Mouse (Mus musculus) layer of hippocampus, adult 11-12 months (tissue): ENCODE results near the gene Snrnp35.
"Not testable (repeated sequence)": the region's sequence is repeated elsewhere in the genome, so short reads cannot be mapped to it uniquely, and the experiment has no call there.

Experiments
- DNase-seq: peaks from one replicate; pipeline ENCODE4 v3.0.0; 2022; ENCODE audit warnings: low spot score

Gene Snrnp35

DNA sequence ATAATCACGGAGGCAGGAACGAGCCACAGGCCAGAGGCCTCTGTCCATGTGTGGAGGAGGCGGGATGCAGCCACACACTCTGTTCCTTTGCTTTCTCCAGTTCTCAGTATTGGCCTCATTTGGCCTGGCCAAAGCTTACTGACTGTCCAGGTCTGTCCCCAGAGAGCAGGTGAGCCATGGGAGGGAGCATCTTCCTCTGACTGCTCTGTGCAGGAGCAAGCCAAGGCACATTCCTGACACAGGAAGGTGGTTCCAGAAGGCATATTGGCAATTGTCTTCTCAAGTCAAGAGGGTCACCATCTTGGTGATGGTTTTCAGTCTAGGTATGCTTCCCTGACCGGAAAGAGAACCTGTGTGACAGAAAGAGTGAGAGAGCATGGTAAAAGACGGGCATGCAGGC, 19.5 kb upstream of the Snrnp35 start:
- DNase-seq: no peak

DNA sequence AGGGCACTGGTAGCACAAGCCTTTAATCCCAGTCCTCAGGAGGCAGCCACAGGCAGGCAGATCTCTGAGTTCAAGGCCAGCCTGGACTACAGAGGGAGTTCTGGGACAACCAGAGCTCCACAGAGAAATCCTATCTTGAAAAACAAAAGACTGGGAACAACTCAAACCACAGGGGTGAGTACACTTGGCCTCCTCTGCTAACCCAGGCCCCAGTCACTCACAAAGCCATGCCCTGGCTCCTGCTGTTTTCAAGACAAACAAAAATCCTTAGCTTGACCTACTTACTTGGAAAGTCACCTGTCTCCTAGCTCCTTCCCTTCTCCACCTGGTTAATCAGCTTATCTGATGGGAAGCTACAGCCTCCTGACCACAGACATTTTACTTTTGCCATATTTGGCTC, 18.0 kb upstream of the Snrnp35 start:
- no peak for DNase-seq

DNA sequence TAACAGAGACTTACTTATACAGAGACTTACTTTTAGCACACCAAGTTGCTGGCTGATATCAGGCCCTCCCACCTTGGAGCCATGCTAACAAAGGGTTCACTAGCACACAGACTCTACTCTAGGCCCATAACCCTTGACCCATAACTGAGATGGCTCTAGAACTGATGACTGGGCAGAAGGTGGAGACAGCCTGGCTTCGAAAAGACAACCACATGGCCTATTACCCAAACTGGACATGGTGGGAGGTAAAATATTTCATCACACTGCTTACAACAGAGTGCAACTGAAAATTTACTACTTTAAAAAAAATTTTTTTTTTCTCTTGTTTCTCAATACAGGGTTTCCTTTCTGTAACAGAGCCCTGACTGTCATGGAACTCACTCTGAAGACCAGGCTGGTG, 15.2 kb upstream of the Snrnp35 start:
- DNase-seq: no peak

DNA sequence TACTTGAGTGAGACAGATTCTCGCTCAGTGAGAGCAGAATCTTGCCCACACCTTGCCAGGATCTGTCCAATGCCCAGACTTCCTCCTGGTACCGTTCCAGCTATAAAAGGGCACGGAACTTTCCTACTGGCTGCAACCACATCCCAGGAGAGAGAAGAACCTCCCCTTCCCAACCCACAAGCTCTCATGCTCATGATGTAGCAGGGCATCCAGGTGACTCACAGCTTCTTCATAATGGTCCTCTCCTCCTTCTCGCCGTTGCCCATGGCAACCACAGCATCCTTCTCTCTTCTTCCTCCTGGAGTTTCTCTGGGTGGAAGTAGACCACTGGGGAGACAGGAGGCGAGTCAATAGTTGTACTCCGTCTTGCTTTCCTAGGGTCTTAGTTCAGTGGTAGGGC, 14.6 kb upstream of the Snrnp35 start:
- no peak for DNase-seq

DNA sequence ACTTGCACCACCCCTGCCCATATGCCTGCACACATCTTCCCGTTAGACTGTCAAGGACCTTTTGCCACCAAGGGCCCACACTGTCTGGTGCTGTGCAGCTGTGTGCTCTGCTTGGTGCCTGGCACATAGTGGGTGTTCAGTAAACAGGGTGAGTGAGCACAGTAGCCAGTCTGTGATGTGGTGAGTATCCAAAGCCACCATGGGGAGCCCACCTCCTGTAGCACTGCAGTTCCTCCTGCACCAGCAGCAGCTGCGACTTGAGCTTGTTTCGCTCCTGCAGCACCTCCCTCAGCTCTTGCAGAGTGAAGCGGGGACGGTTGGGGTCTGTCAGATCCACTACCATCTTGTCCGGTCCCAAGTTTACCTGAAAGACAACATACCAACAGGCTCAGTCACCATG, 13.4 kb upstream of the Snrnp35 start:
- no peak for DNase-seq

DNA sequence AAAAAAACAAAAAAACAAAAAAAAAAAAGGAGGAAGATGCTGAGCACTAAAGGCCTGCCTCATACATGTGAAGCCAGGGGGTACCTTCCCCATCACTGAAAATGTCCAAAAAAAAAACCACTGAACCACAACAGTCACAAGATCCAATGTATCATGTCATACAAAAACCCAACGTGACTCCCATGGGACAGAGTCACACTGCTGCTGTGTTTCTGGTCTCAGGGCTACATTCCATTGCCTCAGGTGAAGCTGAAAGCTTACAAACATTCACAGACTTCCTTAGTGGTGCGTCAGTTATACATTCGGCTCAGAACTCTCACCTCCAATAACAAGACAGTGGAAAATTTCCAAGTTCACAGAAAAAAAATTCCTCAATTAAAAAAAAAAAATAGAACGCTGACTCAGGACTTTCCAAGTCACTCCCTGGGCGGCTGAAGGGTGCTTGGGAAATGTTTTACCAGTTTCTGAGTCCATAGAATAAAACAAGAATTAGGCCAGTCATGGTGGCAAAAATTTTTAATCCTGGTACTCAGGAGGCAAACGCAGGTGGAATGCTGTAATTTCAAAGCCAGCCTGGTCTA, 12.3 kb upstream of the Snrnp35 start:
- no peak for DNase-seq

DNA sequence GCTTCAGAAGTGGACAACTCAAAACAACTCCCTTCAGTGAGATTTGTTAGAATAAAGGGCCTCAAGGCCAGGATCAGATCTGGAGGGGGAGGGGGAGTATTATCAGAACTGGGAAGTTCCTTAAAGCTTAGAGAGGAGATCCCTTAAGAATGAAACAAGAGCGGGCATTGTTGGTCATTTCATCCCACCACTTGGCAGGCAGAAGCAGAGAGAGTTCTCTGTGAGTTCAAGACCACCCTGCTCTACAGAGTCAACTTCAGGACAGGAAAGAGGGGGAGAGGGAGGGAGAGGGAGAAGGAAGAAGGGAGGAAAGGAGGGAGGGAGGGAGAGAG, 4.1 kb upstream of the Snrnp35 start:
- no peak for DNase-seq

DNA sequence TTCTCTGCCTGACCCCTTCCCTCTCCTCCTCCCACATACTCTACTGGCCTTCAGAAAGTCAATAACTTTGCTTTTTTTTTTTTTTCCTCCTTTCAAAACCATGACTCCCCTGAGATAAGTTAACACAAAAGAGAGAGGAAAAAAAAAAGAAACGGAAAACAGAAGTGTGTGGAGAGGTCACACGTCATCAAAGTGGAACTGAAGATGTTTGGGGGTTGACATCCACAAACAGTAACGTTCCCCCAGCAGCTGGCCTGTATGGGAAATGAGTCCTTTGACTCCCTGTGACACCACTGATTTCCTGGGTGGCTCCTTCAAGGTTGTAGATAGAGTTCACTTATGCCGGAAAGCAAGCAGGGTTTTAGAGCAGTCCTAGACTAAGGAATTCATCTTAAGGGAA, 2.8 kb upstream of the Snrnp35 start:
- no peak for DNase-seq

DNA sequence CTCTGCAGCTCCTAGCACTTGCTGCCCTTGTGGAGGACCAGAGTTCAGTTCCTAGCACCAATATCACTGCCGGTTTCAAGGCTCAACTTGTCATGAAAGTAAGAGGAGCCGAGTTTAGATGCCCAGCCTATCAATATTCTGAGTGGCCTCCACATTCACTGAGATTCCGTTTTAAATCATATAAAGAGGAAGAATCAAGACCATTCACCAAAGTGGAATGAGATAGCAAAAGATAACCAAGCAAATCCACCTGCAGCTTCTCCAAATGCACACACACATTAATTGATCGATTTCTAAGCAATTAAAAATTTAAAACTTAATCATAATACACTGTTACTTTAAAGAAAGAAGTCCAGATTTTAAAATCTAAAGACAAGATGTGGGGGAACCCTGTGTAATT, 1.2 kb upstream of the Snrnp35 start:
- DNase-seq: no peak

DNA sequence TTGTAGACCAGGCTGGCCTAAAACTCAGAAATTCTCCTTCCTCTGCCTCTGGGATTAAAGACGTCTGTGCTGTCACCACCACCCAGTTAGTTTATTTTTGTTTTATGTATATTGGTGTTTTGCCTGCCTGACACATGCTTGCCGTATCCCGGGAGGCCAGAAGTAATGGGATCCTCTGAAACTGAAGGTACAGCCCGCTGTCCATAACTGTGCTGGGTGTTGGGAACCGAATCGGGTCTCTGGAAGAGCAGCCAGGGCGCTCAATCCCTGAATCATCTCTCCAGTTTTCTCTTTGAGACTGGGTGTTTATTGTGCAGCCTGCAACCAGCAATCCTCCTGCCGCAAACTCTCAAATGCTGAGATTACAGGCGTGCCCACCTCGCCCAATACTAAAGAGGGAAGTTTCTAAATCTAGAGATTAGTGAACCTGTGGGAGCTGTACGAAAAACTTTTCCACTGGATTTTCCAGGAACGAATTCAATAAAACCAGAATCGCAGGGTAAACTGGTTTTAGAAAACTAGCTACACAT, 433 bp upstream of the Snrnp35 start:
- DNase-seq: no peak

DNA sequence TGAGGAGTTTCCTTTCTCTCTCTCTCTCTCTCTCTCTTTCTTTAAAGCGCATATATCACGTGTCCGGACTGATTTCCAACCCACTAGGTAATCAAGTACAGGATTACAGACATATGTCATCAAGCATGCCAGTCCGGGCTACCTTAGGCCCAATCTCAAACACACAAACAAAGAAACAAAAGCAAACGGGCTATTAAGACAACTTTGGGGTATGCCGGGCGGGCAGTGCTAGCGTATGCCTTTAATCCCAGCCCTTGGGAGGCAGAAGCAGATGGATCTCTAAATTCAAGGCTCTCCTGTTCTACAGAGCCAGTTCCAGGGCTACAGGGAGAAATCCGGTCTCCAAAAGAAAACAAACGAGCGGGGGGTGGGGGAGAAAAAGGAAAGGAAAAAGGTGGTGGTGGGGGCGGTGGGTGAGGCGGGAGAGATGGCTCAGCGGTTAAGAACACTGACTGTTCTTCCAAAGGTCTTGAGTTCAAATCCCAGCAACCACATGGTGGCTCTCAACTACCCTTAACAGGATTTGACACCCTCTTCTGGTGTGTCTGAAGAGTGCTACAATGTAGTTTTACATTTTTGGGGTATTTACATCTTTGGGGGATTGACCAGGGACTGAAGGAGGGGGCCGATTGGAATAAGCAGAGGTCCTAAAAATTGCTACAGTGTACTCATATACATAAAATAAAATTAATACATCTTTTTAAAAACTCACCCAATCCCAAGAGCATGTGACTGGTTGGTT, 892 bp downstream of the Snrnp35 start:
- DNase-seq: no peak

DNA sequence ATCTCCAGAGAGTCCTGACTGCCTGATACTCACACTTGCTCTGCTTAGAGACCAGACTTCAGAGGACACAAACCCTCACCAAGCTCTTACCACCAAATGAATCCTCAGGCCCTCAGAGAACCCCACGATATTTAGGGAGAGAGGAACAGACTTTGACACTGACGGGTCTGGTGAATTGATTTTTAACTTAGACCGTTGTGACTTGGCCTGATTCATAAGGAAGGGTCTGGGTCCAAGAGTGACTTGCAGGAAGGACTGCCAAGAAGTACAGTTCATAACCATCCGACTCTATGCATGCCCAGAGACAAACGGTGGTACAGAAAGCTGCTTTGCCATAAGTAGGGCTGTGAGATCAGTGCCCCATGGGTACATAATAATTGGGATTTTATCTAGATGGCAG, 2.7 kb downstream of the Snrnp35 start:
- no peak for DNase-seq

DNA sequence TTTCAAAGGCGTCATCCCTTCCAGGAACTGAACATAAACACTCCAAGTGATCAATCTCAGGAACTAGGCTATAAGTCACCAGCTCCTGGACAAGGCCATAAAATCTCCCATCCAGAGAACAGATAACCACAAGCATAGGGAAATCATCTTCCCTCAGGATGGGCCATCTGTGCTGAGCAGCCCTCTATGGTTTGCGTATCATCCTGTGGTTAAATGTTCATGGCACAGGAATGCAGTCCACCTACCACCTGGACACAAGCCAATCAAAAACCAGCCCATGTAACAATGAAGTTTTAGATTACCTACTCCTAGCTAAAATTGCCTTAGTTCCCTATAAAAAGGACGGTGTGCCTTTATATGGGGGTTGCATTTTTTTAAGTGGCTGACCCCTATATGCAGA, 6.0 kb downstream of the Snrnp35 start:
- no peak for DNase-seq

DNA sequence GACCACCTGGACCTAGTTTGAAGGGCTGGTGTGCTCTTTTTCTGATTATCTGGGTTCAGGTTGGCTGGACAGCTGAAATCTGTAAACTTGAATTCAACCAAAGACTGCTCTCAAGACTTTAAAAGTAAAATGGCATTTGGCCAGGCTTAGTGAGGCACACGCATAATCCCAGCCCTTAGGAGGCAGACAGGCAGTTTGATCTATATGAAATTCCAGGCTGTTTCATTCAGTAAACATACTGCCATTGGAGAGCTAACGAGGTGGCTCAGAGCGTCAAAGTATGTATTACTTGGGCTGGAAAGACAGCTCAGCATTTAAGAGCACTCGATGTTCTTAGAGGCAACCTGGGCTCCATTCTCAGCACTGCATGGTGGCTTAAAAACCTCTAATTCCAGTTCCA, 8.8 kb downstream of the Snrnp35 start:
- DNase-seq: no peak

DNA sequence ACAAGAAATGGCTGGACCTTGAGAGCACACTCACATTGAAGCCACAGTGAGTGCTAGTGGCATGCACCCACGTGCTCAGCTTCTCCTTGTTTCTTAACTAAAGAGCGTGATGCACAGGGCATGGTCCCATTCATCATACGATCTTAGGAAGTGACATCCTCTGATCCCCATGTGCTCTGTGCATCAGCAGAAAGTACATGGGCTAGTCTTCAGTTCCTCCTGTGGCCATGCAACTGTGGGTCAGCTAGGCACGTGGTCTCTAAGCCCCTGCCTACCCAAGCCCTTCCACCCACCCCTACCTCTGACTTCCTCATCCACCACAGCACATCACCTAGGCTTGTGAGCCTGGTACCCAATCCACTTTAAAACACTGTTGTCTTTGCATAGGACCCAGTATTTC, 9.7 kb downstream of the Snrnp35 start:
- DNase-seq: peak; percentile 57

DNA sequence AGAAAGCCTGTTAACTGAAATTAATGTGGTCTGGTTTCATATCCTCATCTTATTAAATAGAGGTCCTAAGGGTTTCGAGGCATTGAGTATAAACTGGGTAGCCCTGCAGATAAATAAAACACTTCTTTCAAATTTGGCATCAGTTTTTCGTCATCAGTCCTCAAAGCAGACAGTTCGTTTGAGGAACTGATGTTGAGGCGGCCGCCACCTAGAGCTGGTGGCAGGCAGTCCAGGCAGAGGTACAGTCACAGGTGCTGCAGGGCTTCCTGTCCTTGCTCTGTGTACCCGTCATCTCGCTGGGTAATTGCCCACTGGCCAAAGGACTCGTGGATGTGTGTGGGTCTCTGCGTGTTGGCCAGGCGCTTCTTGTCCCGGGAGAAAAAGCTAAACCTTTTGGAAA, 10.5 kb downstream of the Snrnp35 start:
- DNase-seq: no peak

DNA sequence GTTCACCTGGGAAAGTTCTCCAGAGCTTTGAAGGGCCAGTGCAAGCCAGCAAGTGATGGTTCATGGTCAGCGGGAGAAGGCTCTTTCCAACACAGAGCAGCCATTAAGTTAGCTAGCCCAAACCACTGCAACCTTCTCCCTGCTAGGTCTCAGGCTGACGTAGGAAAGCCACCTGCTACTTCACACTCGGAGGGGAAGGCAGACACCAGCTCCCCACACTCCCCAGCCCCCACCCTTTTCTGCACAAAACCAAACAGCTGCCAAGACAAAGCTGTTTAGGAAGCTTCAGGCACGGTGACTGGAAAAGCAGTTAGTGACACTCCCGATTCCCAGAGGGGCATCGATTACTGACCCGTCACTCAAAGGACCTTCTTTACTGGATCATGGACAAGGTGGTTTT, 12.6 kb downstream of the Snrnp35 start:
- no peak for DNase-seq

DNA sequence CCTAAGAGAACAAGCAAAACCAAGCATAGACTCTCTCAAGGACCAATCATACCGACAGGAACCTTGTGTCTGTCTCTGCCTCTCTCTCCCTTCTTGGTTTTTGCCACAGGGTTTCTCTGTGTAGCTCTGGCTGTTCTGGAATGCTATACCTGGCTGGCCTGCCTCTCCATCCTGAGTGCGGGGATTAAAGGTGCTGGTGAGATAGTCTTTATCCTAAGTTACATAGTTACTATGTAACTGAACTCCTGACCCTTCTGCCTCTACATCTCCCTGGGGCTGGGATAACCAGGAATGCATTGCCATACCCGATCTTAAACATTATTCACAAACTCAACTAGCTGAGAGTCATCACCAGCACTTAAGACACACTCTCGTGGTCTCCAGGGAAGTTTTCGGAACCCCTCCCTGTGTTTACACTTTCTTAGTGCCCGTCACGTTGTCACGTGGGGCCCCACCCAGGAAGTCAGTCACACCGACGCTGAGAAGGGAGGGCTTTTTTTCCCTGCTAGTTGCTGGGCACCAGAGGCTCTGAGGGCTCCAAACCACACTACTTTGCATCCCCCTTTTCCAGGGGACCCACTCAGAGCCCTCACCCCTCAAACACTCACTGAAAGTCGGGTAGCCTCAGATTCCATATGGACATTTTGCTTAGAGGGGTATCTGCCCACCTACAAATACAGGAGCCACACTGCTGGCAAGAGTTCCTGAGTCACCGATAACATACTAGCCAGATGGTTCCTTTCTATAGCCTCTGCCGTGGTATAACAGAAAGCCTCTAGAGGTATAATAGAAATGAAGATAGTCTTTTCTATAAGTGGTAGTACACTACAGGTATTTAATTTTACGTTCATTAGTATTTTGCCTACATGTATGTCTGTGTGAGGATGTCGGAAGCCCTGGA, 13.9 kb downstream of the Snrnp35 start:
- no peak for DNase-seq

DNA sequence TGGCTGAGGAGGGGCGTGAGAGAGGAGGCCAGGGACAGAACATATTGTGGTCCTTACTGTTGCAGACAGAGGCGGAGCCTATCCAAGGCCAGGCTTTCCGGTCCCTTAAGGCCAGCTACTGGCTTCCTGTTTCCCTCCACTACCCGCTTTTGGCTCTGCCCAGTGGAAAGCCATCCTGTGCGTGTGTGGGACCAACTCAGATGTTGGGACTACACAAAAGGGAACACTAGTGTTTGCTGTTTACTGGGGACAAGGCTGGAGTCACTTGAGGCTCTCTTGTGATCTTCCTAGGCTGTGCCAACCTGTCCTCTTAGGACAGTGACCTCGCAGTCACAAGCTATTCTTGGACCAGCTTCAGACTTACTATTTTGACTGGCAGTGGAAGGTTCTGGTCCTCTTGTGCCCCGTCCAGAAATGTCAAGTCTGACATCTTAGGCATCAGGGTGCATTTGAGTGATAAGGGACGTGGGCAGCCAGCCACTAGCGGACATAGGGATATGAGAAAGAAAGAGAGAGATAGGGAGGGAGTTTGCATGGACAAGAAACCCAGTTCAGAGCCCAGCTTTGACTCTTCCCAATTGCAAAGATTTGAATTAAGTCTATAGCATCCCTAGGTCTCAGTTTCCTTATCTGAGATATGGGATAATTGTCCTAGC, 15.4 kb downstream of the Snrnp35 start:
- DNase-seq: peak; percentile 53

DNA sequence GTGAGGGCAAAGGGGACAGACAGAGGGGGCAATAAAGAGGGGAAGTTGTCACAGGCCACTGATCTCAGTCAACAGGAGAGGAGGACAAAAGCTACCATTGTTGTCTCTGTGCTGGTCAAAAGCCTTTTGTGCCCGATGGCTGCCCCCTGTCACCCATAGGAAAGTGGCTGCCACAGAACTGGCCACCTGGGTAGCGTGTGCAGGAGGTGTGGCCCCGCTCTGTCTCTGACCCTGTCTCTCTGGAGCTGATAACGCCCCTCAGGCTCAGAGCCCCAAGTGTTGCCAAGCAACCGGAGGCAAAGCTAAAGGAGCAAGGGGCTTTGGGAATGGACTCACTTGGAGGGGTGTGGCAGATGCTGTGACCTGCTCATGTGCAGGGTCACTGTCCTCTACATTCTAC, 16.1 kb downstream of the Snrnp35 start:
- DNase-seq: no peak

DNA sequence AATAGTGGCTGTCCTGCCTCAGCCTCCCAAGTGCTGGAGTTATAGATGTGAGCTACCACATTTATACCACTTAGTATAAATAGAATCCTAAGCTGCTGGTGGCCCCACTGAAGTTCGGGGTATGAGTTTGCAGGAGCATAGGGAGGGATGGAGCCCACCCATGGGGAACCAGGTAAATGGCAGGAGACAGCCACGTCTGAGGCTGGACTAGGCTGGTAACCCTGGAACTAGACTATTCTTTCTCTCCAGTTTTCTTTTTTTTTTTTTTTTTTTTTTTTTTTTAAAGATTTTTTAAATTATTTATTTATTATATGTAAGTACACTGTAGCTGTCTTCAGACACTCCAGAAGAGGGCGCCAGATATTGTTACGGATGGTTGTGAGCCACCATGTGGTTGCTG, 17.1 kb downstream of the Snrnp35 start:
- DNase-seq: not testable (repeated sequence)

DNA sequence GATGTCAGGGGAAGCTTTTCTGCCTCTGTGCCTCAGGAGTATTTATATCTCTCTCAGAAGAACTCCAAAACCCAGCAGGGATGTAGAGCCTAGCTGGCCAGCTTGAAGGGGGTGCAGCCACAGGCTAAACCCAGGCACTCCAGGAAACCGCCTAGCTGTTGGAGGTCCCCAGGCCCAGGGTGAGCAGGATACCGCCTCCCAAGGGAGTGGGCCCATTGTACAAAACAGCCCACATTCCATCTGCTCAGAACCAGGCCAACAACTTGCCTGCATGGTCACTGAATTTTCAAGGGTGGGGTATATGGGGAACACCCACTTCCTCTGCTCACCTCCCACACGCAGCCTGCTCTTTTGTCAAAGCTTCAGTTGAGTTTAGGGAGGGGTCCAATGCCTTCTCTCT, 17.6 kb downstream of the Snrnp35 start:
- no peak for DNase-seq

DNA sequence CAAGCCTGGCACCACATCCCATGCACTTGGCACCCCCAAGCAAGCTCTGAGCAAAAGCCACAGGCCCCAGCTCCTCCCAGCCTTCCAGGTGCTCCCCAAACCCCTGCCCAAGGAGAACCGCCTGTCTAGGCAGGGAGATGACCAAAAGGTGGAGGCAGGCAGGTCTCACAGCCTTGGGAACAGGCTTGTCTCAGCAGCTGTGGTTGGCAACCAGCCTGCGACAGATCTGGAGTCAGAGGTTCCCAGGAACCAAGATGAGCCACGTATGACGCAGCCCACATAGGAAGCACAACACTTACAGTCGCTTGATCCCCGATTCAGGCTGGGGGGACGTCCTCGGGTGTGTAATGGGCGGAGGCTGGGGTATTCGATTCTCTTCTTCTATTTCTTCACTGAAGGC, 18.6 kb downstream of the Snrnp35 start:
- DNase-seq: no peak
